Mouse (Mus musculus) macrophage (primary cell): ENCODE measurements around the gene Ceacam1. TPM values are rescaled to one million over a fixed set of nuclear protein-coding genes. Genes with fewer than 3 reads are reported as not detected.

ENCODE experiments used
- polyA plus RNA-seq: library from polyadenylated mRNA; stranded (reverse); fragments of 250-400 nt; gene quantifications from 3 replicates; pipeline ENCODE4 v1.2.4, GENCODE M21; 2018; ENCODE audit warnings: inconsistent platforms

Gene Ceacam1
- polyA plus RNA-seq, 1 experiment from 2014 or later: 15.5 TPM

Other genes starting within 250 kb of the Ceacam1 start
- gene Gsk3a, start 239.8 kb downstream of the Ceacam1 start, polyA plus RNA-seq: 51.8 to 78.1 TPM (median 55.3 TPM) in 3 replicates
- gene Erf, start 226.8 kb downstream of the Ceacam1 start, polyA plus RNA-seq: 11.9 to 14.5 TPM (median 14.2 TPM) in 3 replicates
- 88.9 to 139 TPM (median 118 TPM) in 3 replicates for gene Cic, start 209.9 kb downstream of the Ceacam1 start, polyA plus RNA-seq
- gene Pafah1b3, start 179.6 kb downstream of the Ceacam1 start, polyA plus RNA-seq: 7.4 to 20.7 TPM (median 14.3 TPM) in 3 replicates
- gene Prr19, start 176.2 kb downstream of the Ceacam1 start, polyA plus RNA-seq: not detected in 3 replicates
- not detected in 3 replicates for gene Tmem145, start 171.5 kb downstream of the Ceacam1 start, polyA plus RNA-seq
- gene Megf8, start 160.4 kb downstream of the Ceacam1 start, polyA plus RNA-seq: 5.6 to 10.5 TPM (median 7.3 TPM) in 3 replicates
- gene Cnfn, start 107.9 kb downstream of the Ceacam1 start, polyA plus RNA-seq: not detected in 3 replicates
- gene Lipe, start 78.9 kb downstream of the Ceacam1 start, polyA plus RNA-seq: 7.5 to 17.2 TPM (median 9.2 TPM) in 3 replicates
- gene Cxcl17, start 64.7 kb downstream of the Ceacam1 start, polyA plus RNA-seq: not detected in 3 replicates
- 0.19 TPM in 1 of 3 replicates, not detected in the others for gene Ceacam2, start 62.3 kb upstream of the Ceacam1 start, polyA plus RNA-seq
- not detected in 3 replicates for gene Erich4, start 138.3 kb upstream of the Ceacam1 start, polyA plus RNA-seq
- 13.2 to 21.2 TPM (median 16.4 TPM) in 3 replicates for gene Dmac2, start 141.8 kb upstream of the Ceacam1 start, polyA plus RNA-seq
- gene B3gnt8, start 149.1 kb upstream of the Ceacam1 start, polyA plus RNA-seq: 21.5 to 44.1 TPM (median 21.7 TPM) in 3 replicates
- 16.8 to 34.2 TPM (median 16.9 TPM) in 3 replicates for gene Bckdha, start 181.4 kb upstream of the Ceacam1 start, polyA plus RNA-seq
- gene Exosc5, start 181.6 kb upstream of the Ceacam1 start, polyA plus RNA-seq: 8.2 to 37.9 TPM (median 20.7 TPM) in 3 replicates
- 0.25 to 0.59 TPM (median 0.32 TPM) in 3 replicates for gene Tmem91, start 197.6 kb upstream of the Ceacam1 start, polyA plus RNA-seq
- 6.8 to 17.7 TPM (median 9.7 TPM) in 3 replicates for gene B9d2, start 203.2 kb upstream of the Ceacam1 start, polyA plus RNA-seq
- gene Tgfb1, start 209.4 kb upstream of the Ceacam1 start, polyA plus RNA-seq: 329 to 471 TPM (median 343 TPM) in 3 replicates
- 21.9 to 33.1 TPM (median 32.9 TPM) in 3 replicates for gene Ccdc97, start 241.5 kb upstream of the Ceacam1 start, polyA plus RNA-seq